Mouse (Mus musculus): Measurements from ENCODE around the gene Peli3.

DNA sequence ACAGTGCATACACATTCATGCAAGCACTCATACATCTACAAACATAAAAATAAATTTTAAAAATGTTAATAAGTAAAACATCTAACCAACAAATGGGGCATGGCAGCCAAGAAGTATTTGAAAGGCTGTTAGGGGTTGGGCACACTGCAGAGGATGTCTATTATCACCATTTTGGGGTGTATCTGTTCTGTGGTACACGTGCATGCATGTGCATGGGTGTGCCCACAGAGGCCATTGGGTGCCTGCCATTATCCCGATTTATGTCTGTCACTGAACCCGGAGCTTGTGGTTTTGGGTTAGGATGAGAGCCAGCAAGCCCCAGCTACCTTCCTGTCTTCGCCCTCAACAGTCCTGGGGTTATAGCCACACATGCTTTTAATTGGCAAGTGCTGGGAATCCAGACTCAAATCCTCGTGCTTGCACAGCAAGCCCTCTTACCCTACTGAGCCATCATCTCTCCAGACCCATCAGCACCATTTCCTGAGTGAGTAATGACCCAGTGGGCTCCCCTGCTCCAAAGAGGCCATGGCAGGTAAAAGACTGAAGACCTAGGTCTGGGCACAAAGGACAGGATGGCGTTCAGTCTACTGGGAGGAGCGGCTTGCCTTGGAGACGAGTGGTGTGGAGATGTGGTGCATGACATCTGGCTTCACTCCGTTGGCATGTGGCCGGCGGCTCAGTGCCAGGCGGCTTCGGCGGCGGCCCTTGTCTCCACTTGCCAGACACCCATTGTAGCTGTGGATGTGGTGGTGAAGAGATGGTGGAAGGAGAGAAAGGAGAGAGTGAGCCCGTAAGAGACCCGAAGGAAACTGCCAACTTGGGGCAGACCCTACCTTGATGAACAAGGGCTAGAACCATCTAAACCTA, 5.2 kb downstream of the Peli3 start:
- TF ChIP-seq GATA1 (IDR thresholded peaks at IDR 0.05; ENCODE audit: borderline replicate concordance, low read length) (no peak), FLI1 (IDR thresholded peaks at IDR 0.05; ENCODE audit: low read length) (no peak)
